Mouse (Mus musculus): ENCODE results near the gene G6pc3.

The G6pc3 gene

DNA sequence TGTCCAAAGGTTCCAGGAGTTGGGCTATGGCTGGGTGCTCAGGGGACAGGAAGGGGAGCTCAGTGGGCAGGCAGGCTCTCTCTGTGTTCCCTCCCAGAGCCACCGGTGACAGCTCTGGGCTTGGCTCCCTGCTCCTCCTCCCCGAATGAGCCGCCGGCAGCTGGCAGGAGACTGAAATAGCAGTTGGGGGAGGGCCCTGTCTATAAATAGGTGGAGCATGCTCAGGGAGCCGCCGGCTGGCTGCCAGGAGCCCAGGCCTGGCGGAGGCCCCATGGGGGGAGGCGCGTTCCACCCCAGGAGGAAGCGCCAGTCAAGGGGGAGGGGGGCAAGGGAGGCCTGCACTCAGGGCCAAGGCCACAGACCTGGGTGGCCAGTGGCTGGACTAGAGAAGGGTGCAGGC is 29.4 kb downstream of the G6pc3 start:
- peak; percentile 87 for DNase-seq (ENCODE audit: low read depth, low spot score)

DNA sequence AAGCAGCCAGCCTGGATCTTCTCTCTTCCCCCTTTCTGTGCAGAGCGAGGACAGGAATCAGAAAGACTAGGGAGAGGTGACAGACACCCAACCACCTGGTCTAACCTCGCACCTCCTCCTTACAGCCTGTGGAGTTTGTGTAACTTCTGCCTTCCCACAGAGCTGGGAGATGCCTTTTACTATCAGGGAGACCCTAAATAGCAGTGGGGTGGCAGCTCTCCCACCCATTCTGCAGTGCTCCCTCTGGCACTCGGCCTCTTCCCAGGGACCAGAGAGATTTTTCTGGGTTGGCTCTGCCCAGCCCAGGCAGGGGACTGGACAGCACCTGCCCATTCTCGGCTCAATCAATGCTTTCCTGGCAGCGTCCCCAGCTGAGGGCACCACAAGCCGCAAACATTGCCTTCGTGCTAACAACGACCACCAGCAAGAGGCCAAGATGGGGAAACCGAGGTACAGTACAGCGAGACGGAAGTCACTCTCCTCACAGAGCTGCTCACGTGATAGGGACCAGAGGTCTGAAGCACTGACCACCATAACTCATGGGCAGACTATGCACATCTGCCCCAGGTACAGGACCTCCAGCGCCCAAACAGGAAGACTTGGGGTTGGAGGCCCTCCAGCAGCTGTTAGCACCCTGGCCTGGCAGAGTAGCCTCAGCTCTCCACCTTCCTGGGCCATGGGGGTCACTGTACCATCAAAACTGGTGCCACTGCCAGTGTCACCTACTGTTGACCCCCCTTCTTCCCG is 30.0 kb downstream of the G6pc3 start:
- no peak for DNase-seq (ENCODE audit: low read depth, low spot score)

DNA sequence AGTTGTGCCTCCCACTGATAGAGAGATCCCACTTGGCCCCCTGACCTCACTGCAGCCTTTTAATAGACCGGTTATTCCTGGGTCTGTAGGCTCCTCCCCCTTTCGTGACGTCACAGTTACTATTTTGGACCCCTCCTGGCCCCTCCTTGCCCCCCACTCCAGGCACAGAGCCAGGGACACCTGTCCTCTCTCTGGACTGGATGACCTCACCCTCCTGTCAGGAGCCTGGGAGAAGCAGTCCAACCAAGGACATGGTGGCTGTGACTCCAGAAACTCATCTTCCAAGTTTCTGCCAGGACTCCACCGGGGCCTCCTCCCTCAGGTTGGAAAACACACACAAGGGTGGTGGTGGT is 30.6 kb downstream of the G6pc3 start:
- DNase-seq (ENCODE audit: low read depth, low spot score): no peak

- DNase-seq (ENCODE audit: low read depth, low spot score): no peak
These were observed 31.0 kb downstream of the G6pc3 start for GRCm38 (mm10) chr11:102220451-102220850.

- no peak for DNase-seq (ENCODE audit: low read depth, low spot score)
These were observed 32.0 kb downstream of the G6pc3 start for GRCm38 (mm10) chr11:102221243-102221953.

DNA sequence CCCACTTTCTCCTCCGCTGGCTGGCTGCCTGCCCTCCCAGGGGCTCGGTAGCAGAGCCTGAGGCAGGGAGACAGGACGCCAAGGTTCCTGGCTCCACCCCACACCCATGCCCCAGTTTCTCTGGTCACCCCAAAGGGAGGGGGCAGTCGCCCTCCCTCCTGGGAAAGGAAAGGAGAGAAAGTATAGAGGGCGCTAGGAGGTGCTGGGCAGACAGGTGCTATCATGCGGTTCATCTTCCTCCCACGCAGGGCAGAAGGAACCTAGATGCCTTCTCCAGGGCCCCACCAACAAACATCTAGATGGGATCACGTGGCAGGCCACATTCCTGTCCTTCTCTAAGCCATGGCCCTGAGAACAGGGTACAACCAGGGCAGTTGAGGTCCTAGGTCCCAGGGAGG is 32.5 kb downstream of the G6pc3 start:
- DNase-seq (ENCODE audit: low read depth, low spot score): no peak

DNA sequence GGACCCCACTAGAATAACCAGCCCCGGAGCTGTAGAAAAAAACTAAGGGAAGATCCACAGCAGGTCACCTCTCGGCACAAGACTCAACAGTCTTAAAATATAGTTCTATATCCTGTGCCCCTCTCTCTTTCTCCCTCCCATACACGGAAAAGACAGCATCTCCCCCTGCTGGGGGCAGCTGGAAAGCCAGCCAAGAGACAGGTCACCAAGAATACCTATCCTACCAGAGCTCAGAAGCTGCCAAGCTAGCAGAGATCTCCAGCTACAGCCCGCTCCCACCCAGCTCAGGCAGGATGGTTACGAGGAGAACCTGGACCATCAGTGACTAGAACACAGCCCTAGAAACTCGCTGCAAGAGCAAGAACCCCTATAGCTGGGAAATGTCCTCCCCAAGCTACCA is 33.7 kb downstream of the G6pc3 start:
- DNase-seq (ENCODE audit: low read depth, low spot score): no peak

DNA sequence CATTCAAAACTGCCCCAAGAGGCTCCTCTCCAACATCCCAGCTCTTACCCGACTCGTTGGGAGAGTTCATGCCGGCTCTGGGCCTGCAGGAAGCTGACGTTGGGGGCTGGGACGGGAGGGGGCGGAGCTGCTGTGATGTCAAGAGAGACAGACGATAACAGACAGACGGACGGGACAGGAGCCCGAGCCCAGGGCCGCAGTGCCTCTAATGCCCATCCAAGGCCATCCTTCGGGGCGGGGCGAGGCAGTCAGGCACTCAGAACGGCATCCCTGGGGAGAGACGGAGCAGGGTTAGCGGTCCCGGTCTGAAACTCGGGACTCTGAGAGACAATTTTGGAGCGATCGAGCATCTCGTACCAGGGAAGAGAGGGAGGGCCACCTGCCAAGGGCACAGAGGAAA is 35.3 kb downstream of the G6pc3 start:
- no peak for DNase-seq (ENCODE audit: low read depth, low spot score)

DNA sequence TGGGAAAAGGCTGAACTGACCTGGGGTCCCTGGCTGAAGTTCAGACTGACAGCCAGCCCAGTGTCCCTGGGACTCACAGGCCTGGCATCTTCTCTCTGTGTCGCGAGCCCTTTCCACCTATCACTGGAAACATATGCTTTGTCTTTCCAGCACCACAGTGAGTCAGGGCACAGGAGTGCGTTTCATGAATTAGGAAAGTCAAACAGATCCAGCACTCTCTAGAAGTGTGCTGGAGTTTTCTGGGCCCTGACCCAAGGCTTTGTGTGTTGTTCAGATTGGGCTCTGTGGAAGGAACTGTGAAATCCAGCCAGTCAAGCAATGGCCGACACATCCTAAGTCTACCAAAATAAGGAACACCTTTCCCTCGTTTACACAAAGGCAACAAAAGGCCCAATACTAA is 35.8 kb downstream of the G6pc3 start:
- no peak for DNase-seq (ENCODE audit: low read depth, low spot score)

GRCm38 (mm10) chr11:102226067-102226978 is 36.9 kb downstream of the G6pc3 start:
- no peak for DNase-seq (ENCODE audit: low read depth, low spot score)

GRCm38 (mm10) chr11:102227270-102228190 is 38.1 kb downstream of the G6pc3 start:
- DNase-seq (ENCODE audit: low read depth, low spot score): no peak

- no peak for DNase-seq (ENCODE audit: low read depth, low spot score)
These were observed 38.7 kb downstream of the G6pc3 start for GRCm38 (mm10) chr11:102228191-102228545.

GRCm38 (mm10) chr11:102228646-102229268 is 39.3 kb downstream of the G6pc3 start:
- no peak for DNase-seq (ENCODE audit: low read depth, low spot score)

DNA sequence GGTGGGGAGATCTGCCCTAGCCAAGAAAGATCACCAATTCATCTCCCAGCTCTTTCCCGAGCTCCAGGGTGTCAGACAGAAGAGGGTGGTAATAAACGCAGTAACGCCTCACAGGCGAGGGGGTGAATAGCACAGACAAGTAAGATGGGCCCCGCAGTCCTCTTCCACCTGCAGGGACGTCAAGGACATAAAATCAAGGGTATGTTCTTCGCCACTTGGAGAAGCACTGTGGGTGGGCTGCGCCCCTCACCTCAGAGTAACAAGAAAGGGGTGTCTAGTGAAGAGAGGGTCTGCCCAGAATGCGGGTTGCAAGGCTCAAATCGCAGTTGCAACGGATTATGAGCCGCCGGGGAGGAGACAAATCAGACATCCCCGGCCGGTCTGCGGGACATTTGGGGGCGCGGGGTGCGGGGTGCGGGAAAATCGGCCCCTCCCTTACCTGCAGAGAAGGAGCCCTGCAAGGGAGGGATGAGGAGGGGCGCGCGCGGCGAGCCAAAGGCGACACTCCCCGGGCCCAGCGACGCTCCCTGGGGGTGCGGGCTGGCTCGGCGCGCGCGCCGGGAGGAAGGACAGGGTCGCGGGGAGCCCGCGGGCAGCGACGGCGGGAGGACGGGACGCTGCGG is 40.0 kb downstream of the G6pc3 start:
- DNase-seq (ENCODE audit: low read depth, low spot score): no peak

DNA sequence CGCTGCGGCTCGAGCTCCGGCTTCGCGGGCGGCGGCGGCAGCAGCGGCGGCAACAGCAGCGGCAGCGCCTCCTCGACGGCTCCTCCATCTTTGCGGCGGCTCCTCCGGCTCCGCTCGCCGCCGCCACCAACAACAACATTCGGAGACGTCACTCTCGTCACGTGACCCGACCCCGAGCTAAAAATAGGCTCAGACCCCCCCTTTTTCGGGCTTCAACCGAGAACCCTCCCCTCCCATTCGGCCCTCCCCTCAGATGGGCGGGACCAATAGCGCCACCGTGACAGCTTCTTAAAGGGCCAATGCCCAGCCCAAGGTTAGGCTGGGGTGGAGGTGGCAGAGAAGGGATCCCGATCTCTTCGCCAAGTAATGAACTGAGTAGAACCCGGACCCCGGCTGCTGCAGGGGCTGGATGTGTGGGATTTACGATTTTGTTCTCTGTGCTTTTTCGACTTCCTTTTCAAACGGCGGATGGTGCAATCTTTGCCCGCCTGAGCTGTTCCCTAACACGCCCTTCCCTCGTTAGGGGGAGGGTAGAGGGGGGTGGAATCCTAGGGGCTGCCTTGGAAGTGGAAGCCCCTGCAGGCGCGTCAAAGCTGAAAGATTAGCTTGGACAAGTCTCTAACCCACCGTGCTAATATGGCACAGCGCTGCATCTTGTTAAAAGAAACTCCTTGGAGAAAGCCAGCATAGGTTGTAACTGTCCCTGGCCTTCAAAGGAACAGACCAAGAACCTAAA is 40.8 kb downstream of the G6pc3 start, which contains the start of gene Hdac5:
Gene Hdac5, minus strand, starts transcription at position 161 of the 736 bp plus-strand sequence.
- DNase-seq (ENCODE audit: low read depth, low spot score): peak; percentile 98

- no peak for DNase-seq (ENCODE audit: low read depth, low spot score)
These were observed 46.6 kb downstream of the G6pc3 start for GRCm38 (mm10) chr11:102236022-102236421.

GRCm38 (mm10) chr11:102240636-102241035 is 51.2 kb downstream of the G6pc3 start:
- DNase-seq (ENCODE audit: low read depth, low spot score): no peak

- no peak for DNase-seq (ENCODE audit: low read depth, low spot score)
These were observed 51.8 kb downstream of the G6pc3 start for GRCm38 (mm10) chr11:102241246-102241645.

GRCm38 (mm10) chr11:102241874-102242273 is 52.5 kb downstream of the G6pc3 start:
- DNase-seq (ENCODE audit: low read depth, low spot score): no peak
